Comparison of ENCODE assay signal across 16 mouse cellular contexts in the genomic region with DNA sequence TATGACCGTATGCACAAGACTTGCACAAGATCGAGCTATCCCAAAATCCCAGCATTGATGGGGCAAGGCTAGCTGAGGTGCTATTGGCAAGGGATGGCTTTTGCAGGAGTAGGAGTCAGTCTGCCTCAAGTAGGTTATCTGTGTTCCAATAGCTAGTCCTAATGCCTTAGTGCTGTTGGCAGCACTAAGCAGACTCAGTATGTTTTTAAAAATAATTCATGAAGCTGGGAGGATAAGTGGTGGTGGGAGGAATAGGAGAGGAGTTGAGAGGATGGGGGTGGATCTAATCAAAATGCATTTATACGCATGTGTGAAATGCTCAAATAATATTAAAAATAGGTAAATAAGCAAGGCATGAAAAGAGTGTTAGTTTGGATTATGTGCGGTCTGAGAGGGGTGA. TPM values are rescaled to one million over a fixed set of nuclear protein-coding genes. Genes with fewer than 3 reads are reported as not detected.
"Had no signal": no experiment of that assay in that cellular context is flagged by ENCODE, and none has a peak within 500 bp of the region (broad histone marks: within the 10 kb centered on the region; RNA-seq: fewer than 3 reads in every experiment).

No protein-coding gene starts in this region.

- H3K4me3 ChIP-seq: megakaryocyte, embryonic 14.5 days; midbrain, embryonic 13.5 days; midbrain, embryonic 15.5 days; neural tube, embryonic 12.5 days; stomach, embryonic 15.5 days had no signal

- ATAC-seq: midbrain, embryonic 13.5 days; midbrain, embryonic 15.5 days had no signal

- DNase-seq: lung, adult 18-20 months; lung, embryonic 14.5 days; lung, postnatal 10 days; lung, postnatal 4 days; right cerebral cortex, postnatal 14 days; thymus, adult 18-20 months; thymus, postnatal 14 days; thymus, postnatal 36 days had no signal

- H3K27ac ChIP-seq: midbrain, embryonic 13.5 days; midbrain, embryonic 15.5 days; neural tube, embryonic 12.5 days; stomach, embryonic 15.5 days; stomach, postnatal 0 days had no signal

RNA-seq across cellular contexts. Expression of a gene that starts 44.7 kb away (rescaled TPM):
- total RNA-seq: monocyte, adult 5-6 weeks had no signal

RNA-seq across cellular contexts. Expression of a gene that starts 54.1 kb away (rescaled TPM):
- total RNA-seq: monocyte, adult 5-6 weeks; neutrophil, adult 5-6 weeks had no signal
